Mouse (Mus musculus) ZHBTc4 (cell line): ENCODE results near the gene Grm3.
A peak's percentile ranks its signal among the peaks of the same experiment; 100 is the strongest.

ENCODE experiments used
- DNase-seq: peaks from one replicate; pipeline ENCODE4 v3.0.0-alpha.2; 2011; ENCODE audit warnings: low read depth, low spot score

Grm3 gene

DNA sequence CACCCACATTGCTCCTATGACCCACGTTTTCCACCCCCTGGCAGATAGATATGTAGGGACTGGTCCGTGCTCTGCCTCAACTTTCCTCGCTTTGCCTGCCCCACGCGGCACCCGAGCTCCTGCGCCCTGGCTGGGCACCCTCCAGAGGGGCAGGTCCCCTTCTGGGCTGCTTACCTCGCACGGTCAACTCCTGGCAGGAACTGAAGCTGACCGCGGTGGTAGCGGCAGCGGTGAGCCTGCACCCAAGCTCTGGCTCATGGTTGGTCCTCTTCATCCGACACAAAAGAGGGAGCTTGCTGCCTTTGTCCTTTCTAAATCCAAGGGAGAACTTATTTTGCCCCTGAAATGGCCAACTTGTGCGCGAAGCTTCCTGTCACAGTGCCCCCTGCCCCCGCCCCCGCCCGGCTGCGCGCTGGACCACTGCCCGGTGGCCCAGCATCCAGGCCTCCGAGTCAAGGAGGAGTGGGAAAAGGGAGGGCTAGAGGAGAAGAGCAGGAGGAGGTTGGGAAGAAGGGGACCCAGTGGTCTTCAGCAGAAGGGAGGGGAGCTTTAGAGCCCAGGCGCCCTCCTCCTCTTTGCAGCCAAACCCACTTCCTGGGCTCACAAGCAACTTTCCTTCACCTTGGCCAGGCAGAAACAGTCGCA is at the start of gene Grm3:
Gene Grm3 (minus strand): TSS at position 215 of the 645 bp plus-strand sequence.
- peak; percentile 14 for DNase-seq

DNA sequence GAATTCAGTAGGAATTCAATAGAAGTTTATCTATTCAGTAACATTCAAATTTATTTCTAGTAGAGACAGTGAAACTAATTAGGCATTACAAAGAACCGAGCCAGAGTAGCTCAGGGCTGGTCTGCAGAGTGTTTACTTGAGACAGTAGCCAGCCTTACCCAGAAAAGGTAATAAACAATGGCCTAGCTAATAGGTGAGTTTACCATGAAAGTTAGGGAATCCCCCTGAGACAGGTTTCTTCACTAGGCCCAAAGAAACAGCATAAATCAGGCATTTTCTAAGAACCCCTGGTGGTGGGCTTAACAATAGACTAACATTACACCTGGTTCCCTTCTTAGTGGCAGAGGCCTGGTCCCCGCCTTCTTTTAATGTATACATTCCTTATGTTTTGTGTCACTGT is 30.8 kb upstream of the Grm3 start:
- DNase-seq, result peak; percentile 78

DNA sequence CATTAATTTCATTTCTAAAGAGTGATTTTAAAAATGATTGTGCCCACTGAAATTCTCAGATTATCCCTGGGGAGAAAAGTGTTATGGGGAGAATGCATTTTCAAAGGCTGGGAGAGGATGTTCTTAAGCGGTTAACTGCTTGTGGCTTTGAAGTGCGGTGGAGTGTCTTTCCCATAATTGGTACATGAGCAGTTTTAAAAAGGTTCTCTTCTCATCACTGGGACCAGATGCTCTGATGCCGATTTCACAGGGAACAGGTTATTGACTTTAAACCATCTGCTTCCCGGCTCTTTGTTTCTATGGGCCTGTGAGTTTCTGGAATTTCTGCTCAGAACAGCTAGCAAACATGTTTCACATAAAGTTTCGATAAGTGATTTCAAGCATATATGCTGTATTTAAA is 23.2 kb upstream of the Grm3 start:
- no peak for DNase-seq

DNA sequence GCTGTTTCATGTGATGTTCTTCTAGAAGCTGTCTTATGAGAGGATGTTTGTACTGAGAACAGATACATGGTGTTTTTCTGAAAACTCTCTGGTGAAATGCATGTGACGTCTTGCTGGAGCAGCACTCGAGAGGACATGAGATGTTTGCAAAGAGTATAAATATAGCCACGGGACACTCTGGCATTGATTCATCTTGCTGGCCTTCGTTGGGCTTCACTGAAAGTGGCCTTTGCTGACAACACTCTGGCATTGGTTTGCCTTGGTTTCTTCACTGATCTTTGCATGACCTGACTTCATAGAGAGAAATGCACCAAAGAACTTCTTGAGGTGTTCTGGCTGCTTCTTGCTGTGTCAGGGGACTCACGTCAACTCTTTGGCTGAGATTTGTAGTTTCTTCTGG is 19.1 kb upstream of the Grm3 start:
- DNase-seq, result no peak

DNA sequence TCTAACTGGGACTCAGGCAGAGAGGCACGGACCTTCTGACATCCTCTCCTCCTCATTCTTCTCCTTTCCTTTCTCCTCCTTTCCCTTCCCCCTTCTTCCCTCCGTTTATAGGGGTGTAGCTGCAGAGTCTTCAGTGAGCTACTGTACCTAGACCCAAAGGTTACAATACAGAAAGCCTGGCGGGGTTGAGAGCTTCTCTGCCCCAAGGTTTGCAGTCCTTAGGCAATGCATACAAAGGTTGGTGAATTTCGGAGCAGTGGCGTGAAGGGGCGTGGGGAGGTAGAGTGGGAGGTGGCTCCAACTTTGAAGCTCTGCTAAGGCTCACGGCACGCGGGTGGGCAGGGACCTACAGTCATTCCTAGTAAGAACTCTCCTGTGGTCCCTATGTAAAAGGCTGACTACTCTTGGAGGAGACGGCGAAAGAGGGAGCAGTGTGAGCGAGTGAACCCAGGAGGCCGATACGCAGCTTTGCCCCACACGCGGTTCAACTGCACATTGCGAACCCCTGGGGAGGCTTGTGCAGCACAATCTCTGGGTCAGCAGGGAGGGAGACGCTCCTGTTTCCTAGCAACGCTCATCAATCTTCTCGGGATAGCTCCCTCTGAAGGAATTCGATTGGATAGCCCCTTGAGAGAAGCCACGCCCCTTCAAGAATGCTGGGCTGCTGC is 765 bp upstream of the Grm3 start:
- peak; percentile 83 for DNase-seq

DNA sequence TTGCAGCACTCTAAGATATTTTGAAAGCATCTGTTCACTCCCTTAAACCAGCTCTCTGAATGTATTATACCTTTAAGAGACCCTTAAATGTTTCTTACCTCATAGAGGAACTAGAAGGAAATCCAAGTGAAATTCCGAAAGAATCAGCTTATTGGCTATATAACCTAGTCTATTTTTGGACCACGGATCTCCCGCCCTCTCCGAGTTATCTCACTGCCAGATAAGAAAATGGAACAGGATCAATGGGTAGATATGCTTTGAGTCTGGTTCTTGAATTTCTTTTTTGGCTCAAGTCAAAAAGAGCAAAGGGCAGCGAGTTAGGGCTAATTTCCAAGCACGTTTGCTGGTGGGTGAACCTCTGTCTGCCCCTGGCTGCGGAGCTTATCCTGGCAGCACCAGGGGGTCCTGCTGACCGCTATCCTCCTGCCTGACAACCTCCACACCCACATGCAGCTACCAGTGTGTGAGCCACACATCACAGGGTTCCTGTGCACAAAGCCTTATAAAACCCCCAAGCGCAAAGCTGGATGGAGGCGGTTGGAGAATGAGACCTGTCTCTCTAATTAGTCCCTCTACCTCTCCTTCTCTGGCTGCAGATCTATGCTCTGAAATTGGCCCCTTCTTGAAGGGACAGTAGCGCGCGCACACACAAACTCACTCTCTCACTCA is 549 bp downstream of the Grm3 start:
- DNase-seq, result no peak

DNA sequence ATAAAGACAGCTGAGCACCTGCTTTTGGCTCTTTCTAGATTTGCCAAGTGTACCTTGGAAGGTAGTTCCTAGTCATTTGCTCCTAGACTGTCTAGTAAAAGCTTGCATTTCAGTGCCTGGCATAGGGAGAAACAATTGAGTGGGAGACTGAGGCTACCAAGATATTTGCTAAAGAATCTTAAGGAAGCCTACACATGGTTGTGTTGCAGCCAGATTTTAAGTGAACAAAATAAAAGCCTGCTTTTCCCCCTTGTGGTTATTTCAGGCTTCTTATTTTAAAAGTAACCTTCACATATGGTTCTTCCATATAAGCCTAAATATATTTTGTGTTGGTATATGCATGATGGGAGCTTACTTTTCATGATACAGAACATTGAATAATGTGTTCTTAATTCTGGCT is 3.8 kb downstream of the Grm3 start:
- DNase-seq, result no peak

DNA sequence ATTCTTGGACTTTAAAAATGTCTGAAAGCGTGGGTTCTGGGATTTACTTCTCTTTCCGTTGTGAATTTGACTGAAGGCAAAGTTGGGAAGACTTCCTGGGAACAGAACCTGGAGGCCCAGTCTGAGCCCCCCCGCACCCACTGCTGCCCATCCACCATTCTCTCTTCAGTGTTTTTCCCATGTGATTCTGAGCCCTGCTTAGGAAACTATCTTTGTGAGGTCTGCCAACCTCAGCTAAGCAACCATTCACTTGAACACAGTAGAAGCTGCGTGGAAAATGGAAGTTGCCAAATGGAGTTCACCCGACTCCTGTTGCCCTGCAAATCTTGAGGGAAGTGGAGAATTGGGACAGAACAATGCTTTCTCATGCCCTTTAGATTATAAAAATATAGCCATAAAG is 8.7 kb downstream of the Grm3 start:
- DNase-seq, result no peak

DNA sequence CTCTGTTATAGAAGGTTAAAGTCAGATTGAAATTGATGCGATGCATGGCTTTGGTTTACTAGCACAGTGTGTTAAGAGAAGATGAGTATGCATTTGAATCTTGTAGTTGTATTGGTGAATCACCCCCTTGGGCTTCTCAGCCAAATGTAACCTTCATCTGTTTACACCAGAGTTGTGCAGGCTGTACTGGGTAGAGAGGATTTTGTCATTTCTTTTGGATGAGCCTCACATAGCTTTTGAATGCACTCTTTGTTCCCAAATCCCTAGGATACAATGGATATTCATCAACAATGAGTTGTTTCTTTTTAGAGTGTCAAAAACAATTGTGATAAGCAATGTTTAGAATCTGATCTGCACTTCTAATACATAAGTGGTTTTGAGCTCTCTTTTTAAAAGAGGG is 17.9 kb downstream of the Grm3 start:
- no peak for DNase-seq

DNA sequence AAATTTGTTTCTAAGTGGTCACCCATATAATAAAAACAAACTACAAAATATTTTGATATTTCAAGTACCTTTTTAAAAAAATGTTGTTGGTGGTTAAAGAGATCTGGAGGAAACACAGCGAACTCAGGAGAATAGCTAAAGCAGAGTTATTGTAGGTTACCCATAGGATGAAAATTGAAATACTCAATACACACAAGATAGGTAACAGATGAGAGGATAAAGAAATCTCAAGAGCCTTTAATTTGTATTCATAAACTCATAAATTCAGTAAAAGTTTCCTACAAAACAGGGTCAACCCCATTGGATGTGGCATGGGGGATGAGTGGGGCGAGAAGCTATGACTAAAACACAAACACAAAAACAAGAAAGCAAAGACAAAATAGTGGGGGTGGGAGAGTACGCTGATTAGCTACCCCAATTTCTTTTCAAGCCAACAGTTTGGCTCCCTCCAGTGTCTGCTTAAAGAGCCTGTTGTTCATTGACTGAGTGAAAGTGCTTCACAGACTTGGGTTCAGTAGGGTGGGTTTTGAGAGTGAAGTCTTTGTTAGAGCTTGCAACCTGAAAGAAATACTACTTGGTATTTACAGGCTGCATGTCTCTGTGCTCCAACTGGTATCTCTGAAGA is 21.5 kb downstream of the Grm3 start:
- no peak for DNase-seq

DNA sequence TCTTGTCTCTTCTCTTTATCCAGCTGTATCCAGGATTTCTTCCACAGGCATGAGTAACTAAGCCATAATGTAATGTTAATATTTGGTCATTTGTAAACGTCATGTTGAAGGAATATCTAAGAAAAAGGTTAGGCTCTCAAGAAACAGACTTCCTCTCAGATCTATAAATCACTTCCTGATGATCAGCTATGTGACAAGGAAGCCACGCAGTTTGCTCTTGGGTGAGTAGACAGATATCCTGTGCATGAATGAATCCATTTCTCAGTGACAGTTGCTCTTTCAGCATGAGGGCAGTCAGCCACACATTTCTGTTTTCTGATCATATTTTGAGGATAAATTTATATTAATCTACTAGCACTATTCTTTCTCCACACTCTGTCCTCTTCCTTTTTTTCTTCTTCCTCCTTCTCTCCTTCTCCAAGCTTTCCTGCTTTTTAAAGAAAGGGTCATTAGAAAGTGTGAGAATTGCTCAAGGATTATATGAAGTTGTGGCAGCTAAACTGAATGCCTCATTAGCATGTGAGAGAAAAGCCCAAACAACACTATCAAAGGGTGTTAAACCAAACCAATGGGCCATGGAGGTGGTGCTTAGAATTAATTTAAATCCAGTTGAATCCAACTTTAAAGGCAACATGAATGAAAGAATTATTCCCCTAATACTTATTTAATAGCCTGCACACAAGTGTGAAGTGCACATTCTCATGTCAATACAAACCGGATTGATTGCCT is 22.1 kb downstream of the Grm3 start:
- no peak for DNase-seq

DNA sequence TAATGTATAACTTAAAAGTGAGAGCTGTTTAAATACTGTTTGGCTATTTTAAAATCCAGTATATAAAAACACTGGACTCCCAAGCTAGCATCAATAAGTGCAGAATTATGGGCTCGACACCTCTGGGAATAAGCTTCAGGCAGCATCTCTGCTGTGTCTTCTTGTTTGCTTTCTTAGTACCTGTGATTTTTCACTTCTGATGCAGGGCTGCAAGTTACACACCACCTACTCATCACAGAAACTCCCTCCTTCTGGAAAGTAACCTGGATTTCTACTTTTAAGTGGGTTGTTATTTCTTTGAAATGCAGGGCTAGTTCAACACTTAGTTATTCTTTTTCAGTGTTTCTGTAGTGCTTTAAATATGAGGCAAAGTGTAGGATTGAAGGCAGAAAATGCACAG is 32.6 kb downstream of the Grm3 start:
- no peak for DNase-seq

DNA sequence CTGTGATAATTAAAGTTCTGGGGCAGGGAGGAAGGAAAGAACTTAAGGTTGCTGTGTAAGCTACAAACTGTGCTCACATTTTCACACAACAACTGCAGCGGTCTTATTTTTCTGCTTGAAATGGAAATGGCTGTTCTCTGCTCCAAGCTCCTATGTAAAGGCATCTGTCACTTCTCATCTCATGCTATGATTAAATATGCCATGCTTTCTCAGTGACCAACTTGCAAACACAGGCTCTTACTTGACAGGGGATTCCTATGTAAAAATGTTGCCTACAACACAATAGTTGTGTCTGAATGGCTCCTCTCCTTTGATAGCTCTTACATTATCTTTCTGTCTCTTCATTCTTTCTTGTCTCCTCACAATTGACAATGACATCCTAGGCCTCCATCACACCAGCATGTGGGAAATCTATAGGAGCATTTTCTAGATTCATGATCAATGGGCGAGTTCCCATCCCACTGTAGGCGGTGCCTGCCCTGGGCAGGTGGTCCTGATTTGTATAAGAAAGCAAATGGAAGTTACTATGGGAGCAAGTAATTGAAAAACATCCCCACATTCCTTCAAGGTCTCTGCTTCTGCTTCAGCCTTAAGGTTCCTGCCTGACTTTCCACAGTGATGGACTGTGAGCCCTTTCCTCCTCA is 34.2 kb downstream of the Grm3 start:
- DNase-seq, result peak; percentile 60

DNA sequence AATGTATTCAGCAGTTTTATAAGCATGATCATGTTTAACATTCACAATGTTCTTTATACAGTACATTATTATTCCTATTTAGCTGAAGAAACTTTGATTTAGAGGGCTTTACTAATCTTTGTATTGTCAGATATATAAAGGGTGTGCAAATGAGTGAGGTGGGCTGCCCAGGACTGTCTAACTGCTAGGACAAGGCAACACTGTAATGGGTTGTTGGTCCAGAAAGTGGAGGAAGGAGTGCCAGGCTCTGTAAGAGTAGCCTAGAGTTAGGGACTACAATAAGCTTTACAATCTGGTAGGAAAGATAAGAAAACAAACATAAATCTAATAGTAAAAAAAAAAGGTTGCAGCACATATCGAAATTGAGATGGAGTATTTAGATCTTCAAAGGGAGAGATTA is 34.8 kb downstream of the Grm3 start:
- DNase-seq, result no peak

DNA sequence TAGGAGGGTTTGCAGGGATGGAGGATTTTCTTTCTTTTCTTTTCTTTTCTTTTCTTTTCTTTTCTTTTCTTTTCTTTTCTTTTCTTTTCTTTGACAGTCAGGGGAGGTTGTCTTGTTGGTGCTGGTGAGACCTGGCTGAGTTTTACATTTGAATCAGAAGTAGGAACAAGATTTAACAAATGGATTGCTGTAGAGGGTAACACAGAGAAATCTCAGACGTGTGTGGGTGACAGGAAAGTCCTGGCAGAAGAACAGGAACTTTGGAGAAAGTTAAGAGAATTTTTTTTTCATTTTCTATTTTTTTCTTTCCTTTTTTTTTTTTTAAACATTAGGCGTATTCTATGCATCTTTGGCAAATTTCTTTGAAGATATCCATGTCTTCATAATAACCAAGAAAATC is 41.8 kb downstream of the Grm3 start:
- DNase-seq, result no peak

DNA sequence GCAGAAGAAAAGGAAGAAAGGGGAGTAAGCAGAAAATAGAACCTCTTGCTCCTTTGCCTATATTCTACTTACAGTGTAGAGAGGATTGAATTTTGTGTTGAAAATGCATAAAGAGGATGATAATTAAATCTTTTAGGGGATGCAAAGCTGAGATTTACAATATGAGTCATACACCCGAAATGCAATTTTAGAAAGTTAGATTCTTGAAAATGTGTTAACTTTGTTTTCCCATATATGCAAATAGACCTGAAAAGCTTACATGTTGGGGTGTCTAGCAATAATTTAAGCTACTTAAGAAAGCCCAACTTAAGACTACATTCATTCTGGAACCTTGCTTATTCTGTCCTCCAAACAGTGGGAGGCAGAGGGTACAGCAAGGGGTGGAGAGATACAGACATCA is 56.0 kb downstream of the Grm3 start:
- no peak for DNase-seq

DNA sequence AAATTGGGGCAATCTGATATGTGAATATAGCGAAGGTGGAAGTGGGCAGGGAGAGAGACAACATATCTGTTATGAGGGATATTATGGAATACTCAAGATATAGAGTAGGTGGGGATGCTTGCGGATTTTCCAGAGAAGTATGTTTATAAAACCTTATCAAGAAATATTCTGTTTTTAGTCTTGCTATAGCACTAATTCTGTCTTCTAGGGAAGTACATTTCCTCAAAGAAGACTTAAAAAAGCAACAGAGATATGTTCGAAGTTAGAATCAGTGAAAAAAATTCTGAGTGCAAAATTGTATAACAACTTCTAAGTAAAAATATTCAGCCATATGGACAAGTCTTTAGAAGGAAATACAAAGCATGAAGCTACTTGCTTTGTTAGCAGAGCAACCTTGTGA is 61.6 kb downstream of the Grm3 start:
- no peak for DNase-seq

DNA sequence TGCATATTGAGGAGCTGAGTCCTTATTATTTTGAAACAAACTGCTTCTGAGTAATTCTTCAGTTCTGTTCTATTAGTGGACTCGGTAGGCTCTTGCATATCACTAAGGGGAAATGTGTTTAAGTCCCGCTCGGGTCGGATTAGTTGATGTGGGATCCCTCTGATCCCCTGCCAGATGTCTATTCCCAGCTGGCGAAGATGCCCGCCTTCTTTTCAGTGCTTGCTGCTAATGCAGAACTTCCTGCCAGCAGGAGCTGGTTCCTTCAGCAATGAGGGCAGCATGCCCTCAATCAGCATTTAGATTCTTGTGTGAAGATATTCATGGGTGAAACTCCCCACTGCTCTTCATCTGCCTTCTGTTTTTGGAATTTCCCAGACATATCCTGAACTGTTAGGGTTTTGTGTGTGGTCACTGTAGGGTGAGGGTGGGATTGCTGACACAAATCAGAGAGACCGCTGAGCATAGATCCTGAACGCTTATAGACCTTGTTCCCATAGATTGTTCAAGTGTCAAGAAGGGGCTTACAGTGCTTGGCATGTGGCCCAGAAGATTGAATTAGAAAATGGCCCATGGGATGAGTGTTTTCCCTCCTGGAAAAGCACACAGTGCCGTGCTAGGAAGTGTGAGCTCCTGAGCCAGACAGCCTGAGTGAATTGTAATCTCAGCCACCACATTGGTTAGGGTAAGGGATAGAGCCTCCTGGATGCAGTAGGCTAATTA is 62.9 kb downstream of the Grm3 start:
- DNase-seq, result no peak

DNA sequence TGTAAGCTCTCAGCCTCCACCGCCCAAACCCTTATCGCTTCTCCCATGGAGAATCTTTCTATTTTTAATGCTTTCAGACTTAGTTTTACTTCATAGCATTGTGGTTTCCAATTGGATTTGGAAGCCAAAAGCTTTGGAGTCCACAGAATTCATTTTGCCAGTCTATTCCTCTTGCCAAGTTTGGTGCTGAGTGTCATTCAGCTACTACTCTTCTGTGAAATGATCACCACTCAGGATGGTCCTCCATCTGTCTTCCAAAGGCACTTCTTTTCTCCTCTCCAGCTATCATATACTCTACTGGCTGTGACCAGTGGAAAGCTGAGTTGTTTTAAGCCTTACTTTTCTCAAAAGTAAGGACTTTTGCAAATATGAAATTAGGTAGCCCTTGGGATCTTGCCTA is 86.4 kb downstream of the Grm3 start:
- no peak for DNase-seq

DNA sequence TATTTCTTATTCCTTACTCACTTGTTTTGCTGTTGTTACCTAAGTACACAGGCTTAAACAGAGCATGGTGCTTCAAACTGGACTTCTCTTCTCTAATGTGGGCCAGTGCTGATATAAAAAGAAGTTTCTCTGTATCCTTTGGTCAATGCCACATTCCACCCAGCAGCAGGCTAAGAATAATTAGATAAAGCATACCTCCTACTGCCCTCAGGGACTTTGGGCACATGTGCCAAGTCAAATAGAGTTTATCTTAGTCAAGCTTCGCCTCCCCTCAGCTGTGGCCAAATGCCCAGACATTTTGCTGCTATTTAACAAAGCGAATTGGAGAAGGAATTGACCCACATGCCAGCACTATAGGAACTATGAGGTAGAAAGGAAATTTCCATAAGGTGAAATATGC is 97.8 kb downstream of the Grm3 start:
- DNase-seq, result no peak

DNA sequence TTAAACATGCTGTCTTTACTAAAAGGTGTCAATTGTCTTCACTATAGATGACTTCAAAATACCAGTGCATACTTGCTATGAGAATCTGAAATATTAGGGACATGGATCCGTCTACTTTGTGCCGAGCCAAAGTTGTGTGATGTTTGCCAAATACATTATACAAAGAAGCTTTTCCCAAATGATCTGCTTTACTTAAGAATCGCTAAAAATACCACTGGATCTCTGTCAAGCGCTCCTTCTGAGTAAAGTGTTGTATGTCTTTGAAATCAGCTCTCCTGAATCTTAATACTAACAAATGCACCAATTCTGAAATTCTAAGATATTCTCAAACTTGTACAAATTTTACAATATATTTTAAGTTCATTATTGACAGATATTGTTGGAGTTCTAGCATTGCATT is 100.6 kb downstream of the Grm3 start:
- DNase-seq, result no peak
